Mouse (Mus musculus) bone marrow, adult 2 months (tissue): ENCODE results near the gene Nid1.
"Not testable (repeated sequence)": the region's sequence is repeated elsewhere in the genome, so short reads cannot be mapped to it uniquely, and the experiment has no call there.

Experiments
- CTCF ChIP-seq: fragments of 200-500 bp; IDR thresholded peaks from 2 replicates; pipeline ENCODE4 v1.5.1; 2011; ENCODE audit warnings: low read length, control low read depth; ENCODE audit not compliant: control insufficient read depth, insufficient read depth
- POLR2A ChIP-seq: fragments of 200-500 bp; IDR thresholded peaks from 2 replicates; pipeline ENCODE4 v1.6.1; 2011; ENCODE audit warnings: low read depth, mild to moderate bottlenecking, control low read depth, low read length, borderline replicate concordance; ENCODE audit not compliant: control insufficient read depth

DNA sequence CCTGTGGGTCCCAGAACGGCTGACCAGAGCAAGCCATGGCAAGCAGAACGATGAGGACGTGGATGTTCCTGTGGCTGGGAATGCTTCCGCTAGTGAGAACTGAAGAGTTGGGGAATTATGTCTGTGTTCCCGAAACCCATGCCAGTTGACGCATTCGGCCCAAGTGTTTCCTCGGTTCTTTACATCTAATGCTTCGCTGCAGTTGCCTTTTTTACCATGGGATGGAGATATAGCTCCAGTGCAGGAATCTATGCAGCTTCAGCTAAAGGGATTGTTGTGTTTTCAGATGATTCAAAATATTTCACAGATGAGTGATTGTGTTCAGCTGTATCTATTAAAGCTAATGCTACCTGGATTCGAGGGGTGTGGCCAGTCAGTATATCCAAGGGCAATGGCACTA lies 105.7 kb downstream of the Nid1 start:
- not testable (repeated sequence) for TF ChIP-seq CTCF, POLR2A
